Mouse (Mus musculus) megakaryocyte, embryonic 14.5 days (primary cell): ENCODE results near the gene Mapk1ip1.

Experiments
- FLI1 ChIP-seq: IDR thresholded peaks from 2 replicates; pipeline ENCODE4 v1.6.1; 2012; ENCODE audit warnings: low read length, inconsistent platforms, mixed read lengths
- GATA1 ChIP-seq: IDR thresholded peaks from 3 replicates; pipeline ENCODE4 v1.6.1; 2012; ENCODE audit warnings: mixed read lengths, low read length, inconsistent platforms, borderline replicate concordance

- no peak for TF ChIP-seq GATA1
- no peak for TF ChIP-seq FLI1
Measured at GRCm38 (mm10) chr7:138883724-138884123, 37.7 kb upstream of the Mapk1ip1 start.
